Mouse (Mus musculus) kidney, adult 2 months (tissue): ENCODE data around the gene Klhdc3. TPM values are rescaled to one million over a fixed set of nuclear protein-coding genes. Genes with fewer than 3 reads are reported as not detected.

Source experiments
- DNase-seq: peaks from one replicate; pipeline ENCODE4 v3.0.0; 2021
- H3K27ac ChIP-seq: fragments of 200-500 bp; 2 replicates; pipeline ENCODE4 v1.5.1; 2012; ENCODE audit warnings: low read depth, low read length, control low read depth, inconsistent platforms; ENCODE audit not compliant: insufficient read depth
- H3K27me3 ChIP-seq: fragments of 200-500 bp; replicated peaks from 2 replicates; pipeline ENCODE4 v1.6.1; 2012; ENCODE audit warnings: mild to moderate bottlenecking, moderate library complexity, low read length, inconsistent platforms; ENCODE audit not compliant: control insufficient read depth, insufficient read depth
- H3K36me3 ChIP-seq: fragments of 200-500 bp; 2 replicates; pipeline ENCODE4 v1.6.1; 2012; ENCODE audit warnings: mild to moderate bottlenecking, moderate library complexity, low read length, inconsistent platforms; ENCODE audit not compliant: control insufficient read depth, insufficient read depth
- H3K4me1 ChIP-seq: fragments of 200-500 bp; 2 replicates; pipeline ENCODE4 v1.6.1; 2011; ENCODE audit warnings: low read length; ENCODE audit not compliant: control insufficient read depth, insufficient read depth
- H3K4me3 ChIP-seq: fragments of 200-500 bp; 2 replicates; pipeline ENCODE4 v1.5.1; 2011; ENCODE audit warnings: mild to moderate bottlenecking, low read depth, low read length, control low read depth; ENCODE audit not compliant: insufficient read depth
- CTCF ChIP-seq: fragments of 200-500 bp; conservative IDR thresholded peaks from 2 replicates; pipeline ENCODE4 v1.5.1; 2011; ENCODE audit warnings: low read depth, mild to moderate bottlenecking, control low read depth, low read length, moderate library complexity, mixed read lengths; ENCODE audit not compliant: insufficient read depth, insufficient read length
- POLR2A ChIP-seq: fragments of 200-500 bp; IDR thresholded peaks from one replicate; pipeline ENCODE4 v1.6.1; 2011; ENCODE audit warnings: low read depth, low read length, control low read depth
- WGBS: fragments of 180-500 bp; shearing (Covaris S2); methylation state at CpG from one replicate; pipeline ENCODE4 v1.1.7; 2018; 5-methylcytosine and 5-hydroxymethylcytosine counted together
- polyA plus RNA-seq: library from polyadenylated mRNA; depleted of rRNA; stranded (reverse); fragments of >200 nt; gene quantifications from 2 replicates; pipeline ENCODE4 v1.2.3, GENCODE M21; 2012; rRNA removed

Klhdc3 gene
- polyA plus RNA-seq, 1 experiment: 88.6 TPM

DNA sequence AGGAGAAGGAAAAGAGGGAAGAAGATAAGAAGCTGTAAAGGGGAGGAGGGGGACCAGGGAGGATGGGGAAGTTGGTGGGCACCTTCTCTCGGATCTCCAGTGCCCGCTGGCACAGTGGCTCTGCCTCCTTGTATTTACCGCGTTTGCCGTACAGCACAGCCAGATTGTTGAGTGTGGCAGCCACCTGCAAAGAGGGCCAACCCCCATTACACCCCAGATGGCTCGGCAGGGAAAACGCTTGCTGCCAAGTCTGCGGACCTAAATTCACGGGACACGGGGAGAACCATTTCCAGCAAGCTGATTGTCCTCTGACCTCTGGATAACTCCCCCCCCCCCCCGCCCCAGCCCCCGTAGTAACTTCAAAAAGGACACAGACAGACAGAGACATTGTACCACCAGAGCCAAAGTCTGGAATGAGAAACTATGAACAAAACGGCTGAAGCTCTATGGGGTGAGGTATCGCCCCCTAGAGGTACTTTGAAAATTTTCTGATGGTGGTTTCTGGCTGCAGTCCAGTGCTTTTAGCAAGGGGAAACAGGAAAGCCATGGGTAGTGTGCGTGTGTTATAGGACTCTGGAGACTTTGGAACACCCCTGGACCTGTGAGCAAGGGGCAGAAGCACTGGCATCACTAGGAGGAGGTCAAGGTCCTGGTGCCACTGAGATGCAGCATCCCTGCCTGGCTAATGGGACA is 43.7 kb downstream of the Klhdc3 start:
- Histone ChIP-seq H3K36me3 (peaks cover under 1% of the 10 kb centered on the region), H3K27ac (no peak overlapping the region), H3K4me1 (no peaks in the 10 kb centered on the region), H3K4me3 (no peak overlapping the region), H3K27me3 (no peaks in the 10 kb centered on the region)
- 21% methylated on average over 15 of the region's 15 CpGs for WGBS
- DNase-seq: peak; percentile 76
- TF ChIP-seq CTCF (peak; percentile 50), POLR2A (no peak)

DNA sequence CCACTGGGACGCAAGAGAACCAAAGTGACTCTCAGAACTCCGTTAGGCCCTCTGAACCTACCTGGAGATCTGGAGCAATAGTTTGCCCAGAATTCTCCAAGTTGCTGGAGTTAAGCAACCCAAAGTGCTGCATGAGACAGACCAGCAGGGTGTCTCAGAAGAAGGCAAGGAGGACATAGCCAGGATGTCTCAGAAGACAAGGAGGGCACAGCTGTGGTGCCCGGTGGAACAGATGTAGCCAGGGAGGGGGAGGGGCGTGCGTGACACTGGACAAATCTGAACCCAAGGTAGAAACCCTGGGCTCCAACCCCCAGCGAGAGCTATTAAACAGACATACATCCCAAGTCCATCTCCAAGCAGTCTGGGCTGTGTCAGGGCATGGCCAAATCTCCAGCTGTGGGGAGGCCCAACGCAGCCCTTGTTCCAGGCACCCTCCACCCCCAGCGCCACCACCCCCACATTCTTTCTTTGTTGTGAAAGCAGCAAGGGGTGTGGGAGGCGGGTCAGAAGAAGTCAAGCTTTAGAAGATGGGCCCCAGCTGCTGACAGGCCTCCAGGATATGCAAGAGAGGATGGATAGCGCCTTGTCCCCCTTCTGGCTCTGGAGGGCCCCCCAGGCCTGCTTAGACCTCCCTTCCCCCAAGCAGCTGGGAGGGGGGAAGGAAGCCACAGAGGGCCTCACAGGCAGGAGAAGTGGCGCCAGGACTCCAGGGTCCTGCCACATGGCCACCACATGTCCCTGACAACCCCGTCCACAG is 50.9 kb downstream of the Klhdc3 start:
- Histone ChIP-seq H3K4me1 (no peaks in the 10 kb centered on the region), H3K27me3 (no peaks in the 10 kb centered on the region), H3K36me3 (no peaks in the 10 kb centered on the region), H3K27ac (peak overlapping the region; percentile 65; the same call in 1 of the 2 replicates), H3K4me3 (peak overlapping the region; percentile 81)
- TF ChIP-seq POLR2A: no peak
- WGBS: 42% methylated on average over 12 of the region's 12 CpGs
- DNase-seq: peak; percentile 69

DNA sequence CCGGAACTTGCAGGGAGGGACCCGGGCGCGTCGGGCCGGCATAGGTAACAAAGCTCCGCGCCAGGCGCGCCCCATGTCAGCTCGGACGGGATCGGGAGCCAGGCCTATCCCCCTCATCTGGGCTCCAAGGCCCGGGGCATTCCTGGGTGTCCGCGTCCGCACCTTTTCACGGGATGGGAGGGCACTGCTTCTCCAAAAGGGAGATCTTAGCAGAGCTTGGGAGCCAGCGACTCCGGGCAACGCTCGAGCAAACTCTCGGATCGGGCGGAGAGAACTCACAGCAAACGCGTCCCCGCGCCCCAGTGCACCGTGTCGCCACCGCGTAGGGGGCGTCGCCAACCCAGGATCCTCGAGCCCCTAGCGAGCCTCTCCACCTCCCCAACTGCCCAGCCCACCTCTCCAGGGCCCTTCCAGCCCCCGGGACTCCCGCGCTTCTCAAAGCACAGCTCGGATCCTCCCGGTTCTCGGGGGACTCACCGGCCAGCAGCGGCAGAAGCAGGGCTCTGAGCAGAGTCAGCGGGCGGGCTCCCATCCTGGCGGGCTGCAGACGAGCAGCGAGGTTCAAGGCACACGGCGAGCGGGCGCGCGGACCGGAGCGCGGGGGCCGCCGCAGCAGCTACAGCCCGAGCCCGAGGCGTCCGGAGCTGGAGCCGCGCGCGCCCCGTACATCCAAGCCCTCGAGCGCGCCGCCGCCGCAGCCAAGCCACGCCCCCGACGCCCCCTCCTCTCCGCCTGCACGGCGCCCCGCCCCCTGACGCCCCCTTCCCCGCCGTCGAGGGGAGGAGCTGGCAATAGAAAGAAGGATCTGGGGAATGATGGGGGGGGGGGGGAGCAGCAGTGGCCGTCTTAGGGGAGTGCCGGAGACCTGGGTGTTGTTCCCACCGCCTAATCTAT is 51.7 kb downstream of the Klhdc3 start, which contains the start of gene Ptk7:
Ptk7 (minus strand) TSS at position 714 of the 894 bp plus-strand sequence.
- TF ChIP-seq CTCF (no peak), POLR2A (no peak)
- H3K36me3 ChIP-seq: no peaks in the 10 kb centered on the region
- H3K4me3 ChIP-seq: peak within 1 kb of the TSS; percentile 81
- 3% methylated on average over 87 of the region's 90 CpGs for WGBS
- H3K4me1 ChIP-seq: no peaks in the 10 kb centered on the region
- DNase-seq: peak; percentile 54
- H3K27me3 ChIP-seq: no peaks in the 10 kb centered on the region
- H3K27ac ChIP-seq: peak within 1 kb of the TSS; percentile 65

DNA sequence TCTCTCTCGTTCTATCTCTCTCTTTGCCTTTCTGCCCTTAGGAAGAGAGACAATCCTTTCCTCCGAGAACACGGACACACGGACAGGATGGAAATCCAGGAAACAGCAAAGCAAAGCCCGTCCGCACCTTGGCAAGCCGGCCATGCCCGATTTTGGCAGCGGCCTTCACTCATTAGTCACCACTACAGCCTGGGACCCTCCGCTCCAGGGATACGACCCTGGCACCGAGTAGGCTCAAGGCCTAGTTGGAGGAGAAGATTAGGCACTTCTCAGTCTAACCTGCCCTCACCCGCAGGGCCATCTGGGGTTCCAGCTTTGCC is 52.3 kb downstream of the Klhdc3 start:
- Histone ChIP-seq H3K4me3 (peak overlapping the region; percentile 81), H3K27me3 (no peaks in the 10 kb centered on the region), H3K27ac (no peak overlapping the region), H3K4me1 (no peaks in the 10 kb centered on the region), H3K36me3 (no peaks in the 10 kb centered on the region)
- no peak for DNase-seq
- 20% methylated on average over 12 of the region's 13 CpGs for WGBS
- TF ChIP-seq POLR2A: no peak
- no peak for TF ChIP-seq CTCF

DNA sequence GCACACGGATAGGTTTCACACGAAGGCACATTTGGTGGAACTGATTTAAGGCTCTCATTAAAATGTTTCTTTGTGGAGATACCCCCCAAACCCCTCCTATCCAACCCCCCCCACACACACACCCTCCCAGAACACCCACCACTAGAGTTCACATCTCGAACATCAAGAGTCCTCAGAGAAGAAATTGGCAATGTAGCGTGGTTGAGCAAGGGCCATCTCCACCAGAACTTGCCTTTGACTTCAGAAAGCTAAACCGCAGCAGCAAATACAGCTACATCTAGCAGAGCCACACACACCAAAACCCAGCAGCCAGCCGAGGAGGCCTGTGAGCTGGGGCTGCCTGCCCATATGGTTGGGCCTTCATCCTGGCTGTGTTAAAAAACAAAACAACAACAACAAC is 53.3 kb downstream of the Klhdc3 start:
- Histone ChIP-seq H3K27me3 (no peaks in the 10 kb centered on the region), H3K27ac (no peak overlapping the region), H3K36me3 (no peaks in the 10 kb centered on the region), H3K4me1 (no peaks in the 10 kb centered on the region), H3K4me3 (no peak overlapping the region)
- TF ChIP-seq POLR2A (no peak), CTCF (no peak)
- no peak for DNase-seq
- 66% methylated on average over 6 of the region's 6 CpGs for WGBS

DNA sequence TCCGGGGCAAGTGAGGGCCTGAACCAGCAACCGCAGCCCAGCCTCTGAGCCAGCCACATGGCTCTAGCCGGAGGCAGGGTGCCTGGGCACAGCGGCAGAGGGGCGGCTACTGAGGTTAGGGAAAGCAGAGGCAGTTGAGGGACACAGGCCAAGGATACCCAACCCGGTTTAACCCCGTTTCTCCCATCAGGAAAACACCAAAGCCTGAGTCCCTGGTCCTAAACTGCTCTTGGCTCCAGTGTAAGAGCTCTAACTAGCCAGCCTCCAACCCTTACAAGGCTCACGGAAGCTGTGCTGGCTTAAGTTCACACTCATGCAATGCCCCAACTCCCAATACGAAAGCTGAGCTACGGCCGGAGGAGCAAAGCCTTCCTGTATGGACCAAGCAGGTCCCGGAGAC is 56.1 kb downstream of the Klhdc3 start:
- Histone ChIP-seq H3K36me3 (no peaks in the 10 kb centered on the region), H3K27me3 (no peaks in the 10 kb centered on the region), H3K4me3 (no peak overlapping the region), H3K4me1 (no peaks in the 10 kb centered on the region), H3K27ac (no peak overlapping the region)
- WGBS: 68% methylated on average over 12 of the region's 12 CpGs
- no peak for TF ChIP-seq CTCF
- TF ChIP-seq POLR2A: no peak
- no peak for DNase-seq

Other genes with a start within 250 kb of the Klhdc3 start
- 164 and 283 TPM in 2 replicates for gene Slc22a7, start 242.5 kb downstream of the Klhdc3 start, polyA plus RNA-seq
- 1.4 and 1.6 TPM in 2 replicates for gene Ttbk1, start 193.2 kb downstream of the Klhdc3 start, polyA plus RNA-seq
- 20.7 and 22.8 TPM in 2 replicates for gene Dnph1, start 184.2 kb downstream of the Klhdc3 start, polyA plus RNA-seq
- gene Cul9, start 134.5 kb downstream of the Klhdc3 start, polyA plus RNA-seq: 27.0 and 32.4 TPM in 2 replicates
- gene Srf, start 124.7 kb downstream of the Klhdc3 start, polyA plus RNA-seq: 67.0 and 86.3 TPM in 2 replicates
- gene Ptk7, start 51.4 kb downstream of the Klhdc3 start, polyA plus RNA-seq: 8.1 and 9.4 TPM in 2 replicates
- 60.7 and 62.8 TPM in 2 replicates for gene Klc4, start 34.9 kb downstream of the Klhdc3 start, polyA plus RNA-seq
- 116 and 134 TPM in 2 replicates for gene Mrpl2, start 34.7 kb downstream of the Klhdc3 start, polyA plus RNA-seq
- gene Cul7, start 30.6 kb downstream of the Klhdc3 start, polyA plus RNA-seq: 30.2 and 34.0 TPM in 2 replicates
- 37.1 and 41.1 TPM in 2 replicates for gene Rrp36, start 6.6 kb downstream of the Klhdc3 start, polyA plus RNA-seq
- 89.2 and 99.3 TPM in 2 replicates for gene Mea1, start 2.1 kb downstream of the Klhdc3 start, polyA plus RNA-seq
- 37.2 and 38.9 TPM in 2 replicates for gene Ppp2r5d, start 24.2 kb upstream of the Klhdc3 start, polyA plus RNA-seq
- gene Pex6, start 30.5 kb upstream of the Klhdc3 start, polyA plus RNA-seq: 68.2 and 84.1 TPM in 2 replicates
- 54.3 and 59.7 TPM in 2 replicates for gene Gnmt, start 48.3 kb upstream of the Klhdc3 start, polyA plus RNA-seq
- 48.3 and 51.4 TPM in 2 replicates for gene Cnpy3, start 71.3 kb upstream of the Klhdc3 start, polyA plus RNA-seq
- gene Ptcra, start 82.8 kb upstream of the Klhdc3 start, polyA plus RNA-seq: 0.06 TPM in 1 of 2 replicates, not detected in the other
- gene 2310039H08Rik, start 91.7 kb upstream of the Klhdc3 start, polyA plus RNA-seq: 131 and 174 TPM in 2 replicates
- 30.5 and 38.4 TPM in 2 replicates for gene Rpl7l1, start 101.8 kb upstream of the Klhdc3 start, polyA plus RNA-seq
- gene Bicral, start 177.6 kb upstream of the Klhdc3 start, polyA plus RNA-seq: 11.4 and 11.8 TPM in 2 replicates
- 17.2 and 19.6 TPM in 2 replicates for gene Tbcc, start 209.8 kb upstream of the Klhdc3 start, polyA plus RNA-seq
- not detected in 2 replicates for gene Prph2, start 229.5 kb upstream of the Klhdc3 start, polyA plus RNA-seq